Mouse (Mus musculus) left cerebral cortex, adult 11 months (tissue): ENCODE measurements around the gene Tia1.

Source experiments
- DNase-seq: peaks from one replicate; pipeline ENCODE4 v3.0.0; 2022; ENCODE audit warnings: low spot score

The Tia1 gene

GRCm38 (mm10) chr6:86481871-86482270 is 77.9 kb downstream of the Tia1 start:
- DNase-seq: no peak
